Mouse (Mus musculus) megakaryocyte progenitor cell, adult 5-6 weeks (primary cell): ENCODE measurements around the gene Ffar2. TPM values are rescaled to one million over a fixed set of nuclear protein-coding genes. Genes with fewer than 3 reads are reported as not detected.

Experiments used
- ATAC-seq: replicated peaks from 2 replicates; pipeline ENCODE4 v1.8.0; 2016; ENCODE audit warnings: mild to moderate bottlenecking, moderate TSS enrichment, inconsistent platforms; ENCODE audit not compliant: poor library complexity
- total RNA-seq, 2 experiments: library from RNA; stranded (forward) in 1 of 2; stranded (reverse) in 1 of 2; fragments of 157-497, 149-512 nt in 1 of 2; fragments of 200-1000 nt in 1 of 2; gene quantifications; 2 replicates each; pipeline versions ENCODE4 v1.2.3 to v1.2.4; 2015 to 2017

Ffar2 gene
- total RNA-seq, 2 experiments from 2014 or later = 8.8 to 25.9 TPM

DNA sequence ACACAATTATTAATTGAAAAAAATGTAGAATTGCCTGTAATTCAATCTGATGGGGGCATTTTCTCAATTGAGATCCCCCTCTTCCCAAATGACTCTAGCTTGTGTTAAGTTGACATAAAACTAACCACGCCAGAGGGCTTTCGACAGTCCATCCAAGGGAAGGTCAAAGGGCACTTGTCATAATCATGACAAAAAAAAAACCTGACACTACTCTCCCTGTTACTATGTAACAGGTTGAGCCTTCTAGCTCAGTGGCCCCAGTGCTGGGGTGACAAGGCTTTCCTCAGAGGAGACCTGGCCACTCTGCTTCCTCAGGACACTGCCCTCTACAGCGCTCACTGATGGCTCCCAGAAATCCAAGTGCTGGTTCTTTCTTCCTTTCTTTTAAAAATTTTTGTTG lies 731 bp upstream of the Ffar2 start:
- no peak for ATAC-seq

DNA sequence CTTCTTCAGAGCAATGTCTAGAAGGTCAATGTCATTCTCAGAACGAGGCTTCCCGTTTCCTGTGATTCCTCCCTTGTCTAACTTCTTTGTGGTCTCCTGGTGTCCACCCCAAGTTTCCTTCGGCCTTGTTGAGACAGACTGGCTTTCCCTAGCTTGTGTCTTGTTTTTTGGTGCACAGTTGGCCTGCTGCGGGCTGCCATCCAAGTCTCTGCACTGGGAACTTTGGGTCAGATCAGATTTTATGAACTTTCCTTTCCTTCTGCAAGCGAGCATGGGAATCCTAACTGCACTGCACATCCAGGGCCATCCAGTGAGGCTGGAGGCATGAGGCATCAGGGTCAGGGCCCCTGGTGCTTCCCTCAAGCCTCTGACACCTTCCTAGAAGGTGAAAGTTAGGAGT lies 2.0 kb downstream of the Ffar2 start:
- no peak; the same call in 1 of the 2 replicates for ATAC-seq

DNA sequence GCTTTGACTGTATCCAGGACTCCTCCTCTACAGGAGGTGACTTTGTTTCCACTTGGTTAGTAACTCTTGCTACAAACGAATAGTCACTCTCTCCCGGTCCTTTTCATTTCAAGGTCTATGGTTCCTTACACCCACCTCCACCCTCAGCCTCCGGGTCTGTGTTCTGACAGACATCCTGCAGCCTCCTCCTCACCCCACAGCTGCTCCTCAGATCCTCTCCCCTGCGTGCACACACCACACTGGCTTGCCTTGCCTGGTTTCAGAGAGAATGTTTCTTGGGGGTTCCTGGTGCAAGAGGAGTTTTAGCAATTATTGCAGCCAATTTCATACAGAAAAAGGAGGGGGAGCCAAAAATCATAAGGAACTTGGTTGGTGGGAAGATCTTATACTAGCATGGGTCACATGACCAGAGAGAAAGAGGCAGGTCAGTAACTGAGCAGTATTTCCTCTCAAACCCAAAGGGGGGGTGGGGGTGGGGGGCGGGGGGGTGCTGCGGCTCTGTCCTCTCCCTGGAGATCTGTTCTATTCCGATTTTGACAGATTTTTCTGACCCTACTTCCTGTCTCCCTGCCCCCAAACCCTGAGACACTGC lies 2.6 kb downstream of the Ffar2 start:
- ATAC-seq = peak; percentile 51

DNA sequence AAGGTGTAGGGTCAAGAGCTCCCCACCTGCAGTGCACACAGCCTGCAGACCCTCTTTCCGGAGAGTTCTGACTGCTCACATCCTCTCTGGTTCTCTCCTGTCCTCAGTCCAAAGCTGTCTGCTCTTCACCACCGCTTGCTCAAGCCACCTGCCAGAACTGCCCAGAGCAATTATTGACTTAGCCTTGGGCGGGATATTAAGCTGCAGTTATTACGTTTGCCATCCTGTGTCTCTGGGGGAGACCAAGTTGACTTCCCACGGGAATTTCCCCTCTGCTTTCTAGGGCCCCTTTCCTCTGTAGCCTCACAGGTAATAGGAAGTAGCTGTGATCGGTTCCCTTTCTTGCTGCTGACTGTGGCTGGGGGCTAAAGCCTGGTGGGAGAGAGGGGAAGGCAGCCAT lies 3.4 kb downstream of the Ffar2 start:
- peak; percentile 9; the same call in 1 of the 2 replicates for ATAC-seq

DNA sequence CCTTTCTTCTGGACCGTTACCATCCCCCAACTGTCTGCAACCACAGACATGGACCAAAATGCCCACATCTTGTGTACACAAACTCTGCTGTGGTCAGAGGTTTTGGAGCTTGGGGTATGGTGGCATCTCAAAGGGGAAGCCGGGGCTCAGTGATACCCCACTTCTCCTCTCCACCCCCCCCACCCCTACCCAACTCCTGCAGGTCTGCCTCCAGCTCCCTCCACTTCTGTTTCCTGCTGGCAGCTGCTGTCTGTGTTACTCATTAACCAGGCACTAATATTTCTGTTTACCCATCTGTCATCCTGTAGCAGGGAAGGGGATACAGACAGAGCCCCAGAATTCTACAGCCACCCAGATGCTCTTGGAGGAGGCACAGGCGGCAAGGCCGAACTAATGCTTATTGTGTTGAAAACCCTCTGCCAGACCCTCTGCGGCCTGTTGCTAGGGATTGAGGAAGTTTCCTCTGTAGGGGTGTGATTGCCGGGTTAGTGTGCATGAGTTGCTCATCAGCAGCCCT lies 11.2 kb downstream of the Ffar2 start:
- ATAC-seq = peak; percentile 75

DNA sequence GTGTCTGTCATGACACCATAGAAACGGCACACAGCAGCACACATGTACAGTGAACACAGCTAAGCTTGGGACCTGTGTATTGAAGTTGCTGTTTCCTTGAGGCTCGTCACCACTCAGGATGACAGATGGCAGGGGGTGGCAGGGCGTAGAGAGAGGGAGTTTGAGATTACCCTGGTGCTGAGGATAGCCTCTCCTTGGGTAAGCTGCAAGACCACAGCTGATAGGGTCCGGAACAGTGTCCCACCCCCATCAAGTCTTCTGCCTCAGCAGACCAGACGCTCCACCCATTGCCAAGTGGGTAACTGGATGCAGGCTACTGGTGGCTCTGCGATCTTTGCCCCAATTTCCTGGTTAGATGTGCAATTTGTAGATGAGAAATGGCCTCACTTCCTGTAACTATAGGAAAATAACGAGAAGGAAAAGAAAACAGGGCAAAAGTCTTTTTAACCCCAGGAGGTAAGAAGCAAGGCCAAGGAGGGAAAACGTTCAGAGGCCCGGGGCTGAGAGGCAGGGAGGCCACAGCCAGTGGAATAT lies 11.8 kb downstream of the Ffar2 start:
- ATAC-seq = peak; percentile 74

DNA sequence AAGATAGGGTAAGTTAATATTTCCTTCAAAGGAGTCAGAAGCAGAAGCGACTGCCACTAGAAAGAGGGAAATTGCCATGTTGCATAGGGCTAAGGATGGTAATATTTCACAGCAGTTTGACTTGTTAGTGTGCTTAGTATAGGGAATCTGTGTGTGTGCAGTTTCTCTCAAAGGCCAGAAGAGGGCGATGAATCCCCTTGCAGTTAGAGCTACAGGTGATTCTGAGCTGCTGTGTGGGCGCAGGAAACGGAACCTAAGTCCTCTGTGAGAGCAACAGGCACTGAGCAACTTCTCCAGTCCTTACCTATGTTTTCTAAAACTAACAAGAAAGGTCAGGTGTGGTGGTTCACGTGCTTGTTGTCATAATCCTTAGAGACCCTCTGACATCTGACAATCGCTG lies 13.3 kb downstream of the Ffar2 start:
- 0 out of 2 replicates have a peak, but pooled peaks have one; percentile 12 for ATAC-seq

DNA sequence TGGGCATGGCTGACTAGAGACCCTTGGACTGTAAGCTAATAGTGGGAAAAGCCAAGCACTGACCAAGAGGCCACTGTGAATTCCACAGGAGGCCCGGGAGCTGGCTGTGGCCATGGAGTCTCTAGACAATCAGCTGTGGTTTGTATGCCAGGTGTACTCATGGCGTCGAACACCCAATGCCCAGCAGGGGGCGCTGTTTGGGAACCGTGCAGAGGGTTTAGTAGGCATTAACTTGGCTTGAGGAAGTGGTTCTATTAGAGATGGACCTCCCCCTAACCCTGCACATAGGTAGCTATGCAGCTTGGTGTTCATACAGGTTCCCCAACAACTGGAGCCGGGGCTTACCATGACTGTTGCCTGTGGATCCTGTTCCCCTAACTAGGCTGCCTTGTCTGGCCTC lies 17.7 kb downstream of the Ffar2 start:
- peak; percentile 85 for ATAC-seq

DNA sequence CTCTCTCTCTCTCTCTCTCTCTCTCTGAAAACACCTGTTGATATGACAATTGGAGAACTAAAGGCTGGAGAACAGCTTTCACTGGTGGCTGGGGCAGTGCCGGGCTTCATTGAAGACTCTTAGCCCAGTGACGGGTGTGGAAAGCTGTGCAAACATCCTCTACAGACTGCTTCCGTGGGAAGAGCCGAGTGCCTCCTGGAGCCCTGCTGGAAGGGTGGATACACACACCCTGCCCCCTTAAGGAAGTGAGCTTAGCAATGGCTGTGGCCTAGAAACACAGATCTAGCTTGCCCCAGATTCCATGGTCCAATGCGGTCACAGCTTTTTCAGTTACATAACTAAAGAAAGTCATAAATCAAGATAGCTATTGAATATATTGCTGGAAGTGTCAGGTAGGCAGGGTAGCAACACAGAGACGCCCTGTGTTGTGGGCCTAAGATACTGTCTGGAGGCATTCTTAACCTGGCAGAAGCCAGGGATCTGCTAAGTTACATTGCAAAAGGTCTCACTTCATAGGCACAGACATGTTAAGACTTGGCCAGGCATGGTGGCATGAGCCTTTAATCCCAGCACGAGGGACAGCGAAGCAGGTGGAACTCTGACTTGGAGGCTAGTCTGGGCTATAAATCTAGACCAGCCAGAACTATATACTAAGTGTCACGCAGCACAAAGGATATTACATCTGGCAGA lies 19.4 kb downstream of the Ffar2 start:
- no peak for ATAC-seq

DNA sequence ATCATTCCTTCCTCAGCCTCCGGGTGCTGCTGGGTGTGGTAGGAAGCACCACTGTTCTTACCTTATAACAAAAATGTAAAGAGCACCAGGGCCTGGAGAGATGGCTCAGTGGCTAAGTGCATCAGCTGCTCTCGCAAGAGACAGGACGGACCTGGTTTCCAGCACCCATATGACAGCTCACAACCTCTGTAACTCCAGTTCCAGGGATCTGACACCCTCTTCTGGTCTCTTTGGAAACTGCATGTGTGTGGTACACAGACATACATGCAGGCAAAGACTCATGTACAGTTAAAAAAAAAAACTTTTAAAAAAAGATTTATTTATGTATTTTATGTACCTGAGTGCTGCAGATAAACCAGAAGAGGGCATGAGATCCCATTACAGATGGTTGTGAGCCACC lies 20.3 kb downstream of the Ffar2 start:
- no peak for ATAC-seq

DNA sequence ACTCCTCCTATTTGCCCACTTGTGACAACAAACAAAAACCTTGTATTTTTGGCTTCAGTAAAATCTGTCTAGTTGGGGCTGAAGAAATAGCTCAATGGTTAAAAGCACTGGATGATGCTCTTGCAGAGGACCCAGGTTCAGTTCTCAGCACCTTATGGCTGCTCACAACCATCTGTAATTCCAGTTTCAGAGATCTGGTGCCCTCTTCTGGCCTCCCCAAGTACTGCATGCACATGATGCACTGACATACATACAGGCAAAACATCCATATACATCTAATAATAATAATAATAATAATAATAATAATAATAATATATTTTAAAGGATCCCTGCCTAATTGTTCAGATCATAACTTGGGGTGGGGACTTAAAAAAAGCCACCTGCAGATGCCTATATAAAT lies 22.9 kb downstream of the Ffar2 start:
- ATAC-seq = no peak

DNA sequence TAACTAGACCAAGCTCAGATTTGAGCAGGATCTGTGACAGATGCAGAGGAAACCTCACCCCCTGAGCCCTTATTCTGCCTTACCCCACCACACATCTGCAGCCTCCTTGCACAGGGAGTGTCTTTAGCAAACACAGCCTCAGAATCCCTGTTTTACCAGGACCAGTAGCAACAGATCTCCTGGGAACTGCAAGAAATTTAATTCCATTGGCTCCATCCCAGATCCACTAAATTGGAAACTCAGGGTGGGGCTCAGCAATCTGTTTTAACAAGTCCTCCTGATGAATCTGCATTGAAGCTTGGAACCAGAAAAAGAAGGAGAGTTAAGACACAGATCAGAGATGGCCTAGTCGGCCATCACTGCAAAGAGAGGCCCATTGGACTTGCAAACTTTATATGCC lies 26.8 kb downstream of the Ffar2 start:
- ATAC-seq = no peak

DNA sequence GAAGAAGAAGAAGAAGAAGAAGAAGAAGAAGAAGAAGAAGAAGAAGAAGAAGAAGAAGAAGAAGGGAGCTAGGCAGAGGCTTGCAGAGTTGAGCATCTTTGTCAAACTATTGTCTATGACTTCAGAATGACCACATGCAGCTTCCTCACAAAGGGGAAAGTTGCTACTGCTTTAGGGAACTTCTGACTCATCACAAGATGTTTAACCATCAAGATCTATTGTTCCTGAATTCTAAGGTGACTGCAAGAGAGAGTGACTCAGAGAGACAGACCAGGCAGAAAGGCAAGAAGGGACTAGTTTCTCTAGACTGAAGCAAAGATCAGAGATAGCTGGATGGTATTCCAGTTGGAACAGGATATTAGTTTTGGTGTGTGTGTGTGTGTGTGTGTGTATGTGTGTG lies 28.7 kb downstream of the Ffar2 start:
- ATAC-seq = peak; percentile 88

DNA sequence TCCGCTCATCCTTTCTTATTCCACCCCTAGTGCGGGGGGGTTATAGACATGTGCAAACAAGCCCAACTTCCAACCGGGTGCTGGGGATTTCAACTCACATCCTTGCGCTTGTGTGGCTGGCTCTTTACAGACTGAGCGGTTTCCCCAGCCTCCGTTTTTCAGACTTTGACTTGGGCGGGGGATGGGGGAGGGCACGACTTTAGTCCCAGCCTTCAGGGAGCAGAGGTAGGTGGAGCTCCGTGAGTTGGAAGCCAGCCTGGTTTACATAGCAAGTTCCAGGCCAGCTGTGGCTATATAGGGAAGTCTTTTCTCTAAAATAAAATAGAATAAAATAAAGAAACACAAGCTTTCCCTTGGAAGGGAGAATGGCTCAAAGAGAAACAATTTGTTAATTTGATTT lies 31.7 kb downstream of the Ffar2 start:
- peak; percentile 57 for ATAC-seq

DNA sequence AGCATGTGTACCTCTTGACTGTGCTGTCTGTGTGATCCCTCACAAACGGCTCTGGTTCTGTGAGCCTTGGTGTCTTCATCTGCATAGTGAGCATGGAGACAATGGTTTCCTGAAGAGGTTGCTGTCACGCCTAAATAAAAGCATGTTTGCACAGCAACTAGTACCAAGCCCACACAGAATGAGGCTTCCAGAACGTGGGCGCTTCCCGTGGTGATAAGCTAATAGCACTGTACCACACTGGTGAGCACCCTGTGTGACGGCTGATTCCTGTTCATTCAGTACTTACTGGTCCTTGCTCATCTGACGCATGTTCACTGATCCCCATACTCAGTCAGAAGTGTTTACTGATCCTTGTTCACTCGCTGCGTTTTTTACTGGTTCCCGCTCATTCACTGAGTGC lies 33.4 kb downstream of the Ffar2 start:
- ATAC-seq = no peak

DNA sequence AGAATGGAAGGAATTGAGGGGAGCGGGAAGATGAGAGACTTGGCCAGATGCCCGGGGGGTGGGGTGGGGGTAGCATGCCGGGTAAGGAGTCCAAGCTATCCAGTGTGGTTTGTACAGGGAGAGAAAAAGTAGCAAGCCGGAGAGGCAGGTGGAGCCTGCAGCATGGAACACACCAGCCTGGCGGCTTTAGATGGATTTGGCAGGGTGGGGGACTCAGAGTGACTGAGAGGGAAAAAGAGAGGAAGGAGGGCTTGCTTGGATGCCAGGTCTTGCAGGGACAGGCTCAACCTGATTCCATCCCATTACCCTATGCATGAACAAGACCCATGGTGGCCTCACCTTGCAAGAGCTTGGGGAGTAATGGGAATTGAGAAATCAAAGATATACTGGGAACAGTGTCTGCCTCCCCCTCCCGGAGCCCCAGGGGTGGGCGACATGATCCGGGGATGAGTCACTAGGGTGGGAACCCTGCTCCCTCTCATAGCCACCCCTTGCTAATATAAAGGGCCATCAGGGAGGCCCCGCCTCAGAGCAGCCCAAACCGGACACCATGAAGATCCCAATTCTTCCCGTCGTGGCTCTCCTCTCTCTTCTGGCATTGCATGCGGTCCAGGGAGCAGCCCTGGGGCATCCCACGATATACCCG lies 36.1 kb downstream of the Ffar2 start, which contains the start of gene Krtdap:
Gene Krtdap (plus strand): TSS at position 520 of the 646 bp plus-strand sequence.
- ATAC-seq = no peak

DNA sequence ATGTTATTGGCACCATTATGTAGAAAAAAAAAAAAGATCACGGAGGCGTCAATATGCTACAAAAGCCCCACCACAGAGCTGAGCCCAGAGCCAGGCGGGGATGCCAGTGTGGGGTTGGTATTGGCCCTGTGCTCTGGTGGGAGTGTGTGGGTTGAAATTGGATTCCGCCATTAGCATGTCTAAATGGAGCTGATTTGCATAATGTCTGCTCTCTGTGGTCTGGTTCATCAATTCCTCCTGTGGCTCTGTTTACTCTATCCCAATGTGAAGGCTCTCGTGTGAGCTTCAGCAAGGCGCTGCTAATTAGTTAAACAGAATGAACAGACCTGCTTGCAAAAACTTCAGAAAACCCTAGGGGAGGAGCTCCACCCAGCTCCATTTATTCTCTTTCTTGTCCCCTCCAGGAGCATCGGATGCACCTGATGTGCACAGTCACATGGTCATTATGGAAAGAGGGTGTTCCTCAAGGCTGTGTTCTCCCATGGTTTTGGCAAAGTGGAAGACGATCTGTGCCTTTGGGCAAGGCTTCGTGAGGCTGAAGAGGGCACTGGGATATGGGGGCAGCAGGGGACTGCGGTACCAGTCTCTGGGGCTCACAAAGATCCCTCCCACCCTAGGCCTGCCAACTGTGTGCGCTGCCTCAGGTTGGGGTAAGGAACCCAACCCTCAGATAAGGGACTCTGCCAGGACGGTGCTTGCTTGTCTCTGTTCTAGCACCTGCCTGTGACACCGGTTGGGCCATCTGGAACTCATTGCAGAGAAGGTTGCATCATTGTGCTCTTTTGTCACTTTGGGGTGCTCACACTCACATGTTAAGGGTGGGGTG lies 37.6 kb downstream of the Ffar2 start:
- no peak for ATAC-seq

DNA sequence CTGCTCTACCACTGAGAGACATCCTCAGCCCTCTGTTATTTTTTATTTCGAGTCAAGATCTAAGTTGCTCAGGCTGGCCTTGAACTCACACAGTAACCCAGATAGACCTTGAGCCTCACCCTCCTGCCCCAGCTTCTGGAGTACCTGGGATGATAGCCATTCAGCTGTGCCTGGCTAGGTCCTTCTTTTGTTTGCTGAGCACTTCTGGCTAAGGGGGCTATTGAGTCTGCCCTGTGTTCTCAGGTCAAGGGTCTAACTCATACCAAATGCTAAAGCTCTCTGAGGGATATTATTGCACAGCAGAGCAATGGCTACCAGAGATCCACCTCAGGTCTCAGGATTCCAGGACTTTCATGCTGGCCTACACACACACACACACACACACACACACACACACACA lies 38.4 kb downstream of the Ffar2 start:
- no peak for ATAC-seq

DNA sequence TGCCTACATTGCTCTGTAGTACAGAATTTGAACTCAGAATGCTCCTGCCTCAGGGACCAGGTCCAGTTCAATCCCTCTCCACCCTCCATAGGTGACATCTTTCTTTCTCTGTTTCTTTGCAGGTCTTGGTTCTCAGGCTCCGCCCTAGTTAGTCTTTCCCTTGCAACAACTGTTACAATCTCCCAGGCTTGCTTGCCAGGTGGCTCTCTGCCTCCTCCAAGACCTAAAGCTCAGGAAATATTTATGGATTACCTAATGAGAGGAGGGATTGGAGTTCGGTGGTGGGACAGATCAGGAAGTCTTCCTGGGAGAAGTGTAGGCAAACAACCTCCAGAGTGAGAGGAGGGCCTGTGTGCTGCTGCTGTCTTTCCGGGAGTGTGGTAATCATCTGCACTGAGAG lies 40.9 kb downstream of the Ffar2 start:
- 0 out of 2 replicates have a peak, but pooled peaks have one; percentile 23 for ATAC-seq

DNA sequence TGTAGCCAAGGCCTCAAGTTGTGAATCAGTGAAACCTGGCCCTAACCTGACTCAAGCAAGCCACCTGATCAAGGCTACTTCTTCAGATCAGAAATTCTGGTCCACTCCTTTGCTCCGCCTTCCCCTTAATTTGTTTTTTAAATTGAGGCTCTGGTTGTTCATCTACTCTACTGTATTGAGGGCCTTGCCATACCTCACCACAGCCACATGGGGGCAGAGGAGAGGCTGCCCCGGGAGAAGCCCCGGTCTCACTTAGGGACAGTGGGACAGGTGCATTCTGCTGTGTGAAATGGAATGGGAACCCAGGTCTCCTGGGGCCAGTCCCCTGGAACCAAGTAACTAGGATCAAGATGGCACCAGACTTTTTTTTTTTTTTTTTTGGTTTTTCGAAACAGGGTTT lies 41.8 kb downstream of the Ffar2 start:
- peak; percentile 63 for ATAC-seq

DNA sequence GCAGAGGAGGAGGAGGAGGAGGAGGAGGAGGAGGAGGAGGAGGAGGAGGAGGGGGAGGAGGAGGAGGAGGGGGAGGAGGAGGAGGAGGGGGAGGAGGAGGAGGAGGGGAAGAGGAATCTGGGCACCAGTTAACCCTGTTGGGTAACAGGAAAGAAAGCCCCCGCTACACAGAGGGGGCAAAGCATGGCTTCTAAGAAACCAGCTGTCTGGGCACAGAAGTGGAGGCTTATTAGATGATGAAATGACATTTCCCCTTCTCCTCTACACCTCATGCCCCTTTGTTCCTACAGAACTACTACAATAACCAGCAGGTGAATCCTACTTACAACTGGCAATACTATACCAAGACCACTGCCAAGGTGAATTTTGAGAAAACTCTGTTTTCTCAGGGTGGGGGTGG lies 45.7 kb downstream of the Ffar2 start:
- peak; percentile 60 for ATAC-seq
